Comparison of ENCODE assay signal across 9 mouse cellular contexts in genomic region chr15:97055794-97056193, GRCm38 (mm10). TPM values are rescaled to one million over a fixed set of nuclear protein-coding genes. Genes with fewer than 3 reads are reported as not detected.
DNase-seq lines count a peak whose midpoint lies in the region; ATAC-seq and TF ChIP-seq lines count a peak whose summit lies in the region.
"Had no signal": no experiment of that assay in that cellular context is flagged by ENCODE, and none has a peak within 500 bp of the region (broad histone marks: within the 10 kb centered on the region; RNA-seq: fewer than 3 reads in every experiment).

TSS of gene Slc38a4 (minus strand) at chr15:97055956.

- peak; percentile 89 for ATAC-seq in lung, embryonic 14.5 days (ENCODE audit: insufficient read depth)
- no peak for ATAC-seq in neural tube, embryonic 14.5 days (ENCODE audit: low read depth)

- DNase-seq in lung, embryonic 14.5 days: peak; percentile 87
- no peak for DNase-seq in lung, postnatal 14 days
- no peak for DNase-seq in gastrocnemius, postnatal 14 days
- peak; percentile 18 for DNase-seq in kidney, postnatal 14 days
- DNase-seq in right cerebral cortex, postnatal 14 days: no peak
- no peak for DNase-seq in left cerebral cortex, postnatal 10 days (ENCODE audit: extremely low spot score in 1 of 2, low spot score in 2 of 2)
- no peak for DNase-seq in cerebellum, adult 11 months

- peak within 1 kb of the TSS; percentile 76 for H3K27ac ChIP-seq in lung, embryonic 14.5 days (ENCODE audit: low read depth)
- H3K27ac ChIP-seq in neural tube, embryonic 14.5 days (ENCODE audit: low read depth, low read length): no peak within 1 kb of the TSS

- peaks cover 11% of the 10 kb centered on the region; the same call in 1 of the 2 replicates for H3K9me3 ChIP-seq in lung, embryonic 14.5 days (ENCODE audit: low read depth, low read length)
- H3K9me3 ChIP-seq in neural tube, embryonic 14.5 days (ENCODE audit: control insufficient read depth, low read length): no peaks in the 10 kb centered on the region; the same call in 1 of the 2 replicates

- H3K4me2 ChIP-seq in lung, embryonic 14.5 days: peak within 1 kb of the TSS; percentile 70
- H3K4me2 ChIP-seq in neural tube, embryonic 14.5 days (ENCODE audit: low read depth, low read length): peak within 1 kb of the TSS; percentile 45

- peak; percentile 39; the same call in 1 of the 2 replicates for TF ChIP-seq CTCF in lung, embryonic 14.5 days (IDR thresholded peaks at IDR 0.05; ENCODE audit: low read depth)

- peak within 1 kb of the TSS; percentile 54 for H3K4me3 ChIP-seq in lung, embryonic 14.5 days (ENCODE audit: low read depth, low read length)
- peak within 1 kb of the TSS; percentile 22 for H3K4me3 ChIP-seq in neural tube, embryonic 14.5 days (ENCODE audit: low read depth, low read length)

- H3K36me3 ChIP-seq in lung, embryonic 14.5 days (ENCODE audit: insufficient read depth): no peaks in the 10 kb centered on the region
- no peaks in the 10 kb centered on the region for H3K36me3 ChIP-seq in neural tube, embryonic 14.5 days (ENCODE audit: control insufficient read depth, insufficient read depth, low read length)

- peak within 1 kb of the TSS; percentile 71 for H3K9ac ChIP-seq in lung, embryonic 14.5 days
- no peak within 1 kb of the TSS; the same call in 1 of the 2 replicates for H3K9ac ChIP-seq in neural tube, embryonic 14.5 days (replicated peaks; ENCODE audit: low read depth, low read length)

- peaks cover 11% of the 10 kb centered on the region; the same call in 1 of the 2 replicates for H3K4me1 ChIP-seq in lung, embryonic 14.5 days (ENCODE audit: insufficient read depth)
- H3K4me1 ChIP-seq in neural tube, embryonic 14.5 days (ENCODE audit: control insufficient read depth, insufficient read depth, low read length): no peaks in the 10 kb centered on the region

- WGBS in lung, embryonic 14.5 days: 54% methylated on average over 9 of the region's 9 CpGs
- WGBS in neural tube, embryonic 14.5 days: 53% methylated on average over 9 of the region's 9 CpGs

- intact Hi-C loops in gastrocnemius, postnatal 14 days (cut with DNase I; ENCODE audit: low total_unique reads): no loop called here
- intact Hi-C loops in left cerebral cortex, postnatal 10 days (cut with DNase I): no loop called here

- no peaks in the 10 kb centered on the region for H3K27me3 ChIP-seq in lung, embryonic 14.5 days (ENCODE audit: insufficient read depth, low read length)
- H3K27me3 ChIP-seq in neural tube, embryonic 14.5 days (ENCODE audit: control insufficient read depth, insufficient read depth, low read length): no peaks in the 10 kb centered on the region

RNA-seq across cellular contexts. Expression of gene Slc38a4, which starts in this region (rescaled TPM):
- polyA plus RNA-seq in lung, embryonic 14.5 days (2014; fragmentation: Nextera tagmentation; extraction: Ambion mirVana): 92.3 and 93.8 TPM in 2 replicates
- 100 to 1,000 TPM; 171 to 183 TPM for total RNA-seq in gastrocnemius, postnatal 14 days (2021)
- polyA plus RNA-seq in neural tube, embryonic 14.5 days (2014; fragmentation: Nextera tagmentation; extraction: Ambion mirVana): 0.37 and 9.4 TPM in 2 replicates
- 1 to 10 TPM; 1.7 TPM for total RNA-seq in left cerebral cortex, postnatal 10 days (2021)
- total RNA-seq: neutrophil, adult 5-6 weeks had no signal

Comparison
In these comparisons a context has a peak if more than half of its experiments do, and no peak if none do; other contexts are left out.
1. RNA of gene Slc38a4 (total RNA-seq): 171 to 183 TPM in gastrocnemius, postnatal 14 days; 1.7 TPM in left cerebral cortex, postnatal 10 days; every median in the first group is over 10 times any median in the second.
2. DNase-seq: peak in lung, embryonic 14.5 days (single experiment) and kidney, postnatal 14 days (single experiment); none in lung, postnatal 14 days (single experiment), gastrocnemius, postnatal 14 days (single experiment), right cerebral cortex, postnatal 14 days (single experiment), left cerebral cortex, postnatal 10 days (0 of 2) and cerebellum, adult 11 months (single experiment).